Mouse (Mus musculus) central nervous system, embryonic 14 days (tissue): Measurements from ENCODE around the gene Asz1. TPM values are rescaled to one million over a fixed set of nuclear protein-coding genes. Genes with fewer than 3 reads are reported as not detected.

Experiments used
- polyA plus RNA-seq: library from polyadenylated mRNA; depleted of rRNA; stranded (reverse); fragments of >200 nt; gene quantifications from 2 replicates; pipeline ENCODE4 v1.2.3, GENCODE M21; 2012; rRNA removed

The Asz1 gene
- polyA plus RNA-seq, result not detected in 2 replicates

GRCm38 (mm10) chr6:18108934-18109333, at the start of gene Asz1:
Gene Asz1 (minus strand): TSS chr6:18109061.

GRCm38 (mm10) chr6:18029746-18030656, 78.9 kb downstream of the Asz1 start, which contains the start of gene Wnt2:
Gene Wnt2 (minus strand): TSS chr6:18030585.

Other genes with a start within 250 kb of the Asz1 start
- 0.36 and 1.1 TPM in 2 replicates for gene Wnt2, start 78.5 kb downstream of the Asz1 start, polyA plus RNA-seq
- 0.25 and 0.38 TPM in 2 replicates for gene Cftr, start 61.6 kb upstream of the Asz1 start, polyA plus RNA-seq